Mouse (Mus musculus): ENCODE results near the gene Numb.

GRCm38 (mm10) chr12:83874597-83874996 lies 47.1 kb downstream of the Numb start:
- TF ChIP-seq CTCF (IDR thresholded peaks at IDR 0.05; ENCODE audit: extremely low read depth, insufficient read depth, low read length) (no peak), POLR2A (IDR thresholded peaks at IDR 0.05; ENCODE audit: extremely low read depth, insufficient read depth, low read length) (no peak)

Measured in cortical plate, adult 2 months (tissue).